Mouse (Mus musculus): ENCODE results near the gene Il6ra.

- TF ChIP-seq GATA1 (IDR thresholded peaks at IDR 0.05; ENCODE audit: low read length) (no peak), TAL1 (IDR thresholded peaks at IDR 0.05; ENCODE audit: low read length) (no peak)
Observed at GRCm38 (mm10) chr3:89865020-89865419, 48.0 kb downstream of the Il6ra start.

Measured in erythroblast, embryonic 14.5 days (primary cell).